Mouse (Mus musculus): ENCODE measurements at regions not wholly inside any gene's neighbourhood (a gene's known extent, or its start where the extent isn't known, plus 50 kb on each side); places are given as distances from the start of the nearest gene placed in this dataset.

DNA sequence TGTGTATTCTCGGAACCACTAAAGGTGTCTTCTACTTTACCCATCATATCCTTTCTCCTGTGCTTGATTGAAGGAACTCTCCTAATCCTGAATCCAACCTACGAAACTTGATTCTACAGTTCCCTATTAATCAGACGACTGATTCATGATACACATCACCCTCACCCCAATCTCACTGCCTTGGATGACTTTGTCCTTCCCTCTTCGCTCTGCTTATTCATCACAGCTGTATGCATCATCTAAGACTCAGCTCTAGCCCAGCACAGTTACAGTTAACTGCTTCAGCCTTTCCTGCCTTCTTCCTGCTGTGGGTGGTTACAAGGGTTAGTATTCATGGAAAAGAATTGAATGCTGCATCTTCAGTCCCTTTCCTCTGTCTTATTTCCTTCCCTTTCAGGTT, 640.1 kb upstream of the Cited2 start:
- TF ChIP-seq POLR2A (IDR thresholded peaks at IDR 0.05; ENCODE audit: insufficient read depth, low read depth, low read length): no peak
- TF ChIP-seq CTCF (IDR thresholded peaks at IDR 0.05): no peak

All from heart, adult 2 months (tissue).